Mouse (Mus musculus) NIH3T3 (cell line): ENCODE measurements around the gene Elane.

Source experiments
- DNase-seq: peaks from one replicate; pipeline ENCODE4 v3.0.0-alpha.2; 2012; ENCODE audit warnings: low read depth

Gene Elane

GRCm38 (mm10) chr10:79857894-79858293, 28.2 kb upstream of the Elane start:
- DNase-seq, result no peak

DNA sequence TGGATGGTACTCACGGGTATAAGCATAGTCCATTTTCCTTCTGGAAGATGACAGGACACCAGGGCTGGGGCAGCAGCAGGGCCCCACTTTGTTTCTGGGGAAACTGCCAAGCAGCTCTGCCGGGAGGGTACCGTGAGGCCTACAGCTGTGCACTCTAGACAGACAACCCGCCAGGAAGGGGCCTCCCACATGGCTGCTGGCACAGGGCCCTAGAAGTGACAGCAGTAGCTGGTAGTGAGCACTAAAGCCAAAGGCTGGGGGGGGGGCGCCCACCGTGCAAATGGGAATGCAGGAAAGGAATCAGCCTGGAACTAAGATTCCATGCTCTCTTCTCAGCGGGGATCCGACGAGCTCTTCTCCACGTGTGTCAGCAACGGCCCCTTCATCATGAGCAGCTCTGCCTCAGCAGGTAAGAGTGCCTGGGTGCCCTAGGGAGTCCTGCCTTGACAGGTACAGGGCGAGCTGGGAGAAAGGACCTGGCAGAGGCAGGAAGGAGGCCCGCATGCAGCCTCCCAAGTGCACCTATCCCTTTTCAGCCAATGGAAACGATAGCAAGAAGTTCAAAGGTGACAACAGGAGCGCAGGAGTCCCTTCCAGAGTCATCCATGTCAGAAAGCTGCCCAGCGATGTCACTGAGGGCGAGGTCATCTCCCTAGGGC, 27.5 kb upstream of the Elane start:
- peak; percentile 78 for DNase-seq

- DNase-seq, result no peak
Observed at GRCm38 (mm10) chr10:79859116-79859515, 26.9 kb upstream of the Elane start.

- no peak for DNase-seq
Observed at GRCm38 (mm10) chr10:79860079-79860911, 25.8 kb upstream of the Elane start.

DNA sequence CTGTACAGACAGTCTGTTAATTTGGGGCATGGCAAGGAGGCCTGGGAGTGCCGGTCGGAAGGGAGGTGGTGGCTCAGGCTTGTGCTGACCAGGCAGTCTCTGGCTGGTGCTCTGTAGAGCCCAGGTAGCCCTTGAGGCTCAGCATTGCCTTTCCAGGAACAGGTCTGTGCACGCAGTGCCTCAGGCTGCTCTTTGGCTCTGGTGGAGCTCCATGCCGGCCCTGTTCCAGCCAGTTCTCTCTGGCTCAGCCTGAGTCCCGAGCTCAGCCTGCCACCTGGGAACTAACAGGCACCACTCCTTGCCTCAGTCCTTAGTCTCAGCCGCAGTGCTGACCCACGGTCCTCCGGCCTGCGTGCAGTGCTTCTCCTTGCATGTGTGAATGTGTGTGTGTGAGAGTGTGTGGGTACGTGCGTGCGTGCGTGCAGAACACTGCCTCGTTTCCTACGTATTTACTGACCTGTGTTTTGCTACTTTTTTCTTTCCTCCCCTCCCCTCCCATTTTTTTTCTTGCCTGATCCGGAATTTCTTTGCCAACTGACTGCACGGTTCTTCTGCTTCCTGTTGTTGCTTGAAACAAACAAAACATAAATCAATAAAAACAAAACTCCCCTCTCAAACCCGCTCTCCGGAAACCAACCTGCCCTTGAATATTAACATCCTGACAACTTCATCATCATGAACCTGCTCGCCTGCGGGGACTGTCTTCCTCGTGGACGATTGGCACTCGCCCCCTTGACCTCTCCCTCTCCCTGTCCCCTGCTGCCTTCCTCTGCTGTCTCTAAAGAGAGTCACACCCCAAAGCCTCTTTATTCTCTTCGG, 24.6 kb upstream of the Elane start:
- no peak for DNase-seq

GRCm38 (mm10) chr10:79862049-79862788, 23.8 kb upstream of the Elane start:
- no peak for DNase-seq

- DNase-seq, result no peak
Observed at GRCm38 (mm10) chr10:79862925-79863324, 23.1 kb upstream of the Elane start.

DNA sequence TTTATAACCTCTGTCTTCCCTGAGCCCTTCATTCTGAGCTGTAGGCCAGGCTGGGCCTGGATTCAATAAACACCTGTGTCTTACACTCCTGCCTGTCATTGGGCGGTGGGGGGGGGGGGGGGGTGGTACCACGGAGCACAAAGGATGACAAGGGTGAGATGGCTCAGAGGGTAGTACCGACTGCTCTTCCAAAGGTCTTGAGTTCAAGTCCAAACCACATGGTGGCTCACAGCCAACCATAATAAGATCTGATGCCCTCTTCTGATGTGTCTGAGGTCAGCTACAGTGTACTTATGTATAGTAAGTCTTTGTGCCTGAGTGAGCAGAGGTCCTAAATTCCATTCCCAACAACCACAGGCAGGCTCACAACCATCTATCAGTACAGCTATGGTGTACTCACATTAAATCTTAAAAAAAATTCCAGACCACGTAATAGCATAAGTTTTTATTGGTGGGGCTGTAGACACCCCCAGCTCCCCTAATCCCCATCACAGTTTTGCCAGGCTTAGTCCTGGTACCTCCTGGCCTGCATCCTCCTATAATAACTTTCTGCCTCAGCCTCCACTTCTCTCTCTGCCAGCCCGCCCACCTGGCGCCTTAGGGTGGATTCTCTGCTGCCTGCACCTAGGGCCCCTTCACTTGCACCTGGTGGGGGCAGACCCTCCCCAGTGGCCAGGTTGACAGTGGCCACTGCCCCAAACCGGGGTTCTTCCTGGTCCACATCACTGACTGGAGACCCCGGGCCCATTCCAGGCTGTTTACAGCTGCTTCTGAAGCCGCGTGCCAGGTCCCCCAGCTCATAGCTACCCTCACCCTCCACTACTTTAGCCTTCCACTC, 21.5 kb upstream of the Elane start:
- peak; percentile 74 for DNase-seq

GRCm38 (mm10) chr10:79865189-79865601, 20.9 kb upstream of the Elane start:
- DNase-seq, result no peak

- DNase-seq, result no peak
Observed at GRCm38 (mm10) chr10:79865801-79866295, 20.2 kb upstream of the Elane start.

- DNase-seq, result no peak
Observed at GRCm38 (mm10) chr10:79866601-79867000, 19.4 kb upstream of the Elane start.

DNA sequence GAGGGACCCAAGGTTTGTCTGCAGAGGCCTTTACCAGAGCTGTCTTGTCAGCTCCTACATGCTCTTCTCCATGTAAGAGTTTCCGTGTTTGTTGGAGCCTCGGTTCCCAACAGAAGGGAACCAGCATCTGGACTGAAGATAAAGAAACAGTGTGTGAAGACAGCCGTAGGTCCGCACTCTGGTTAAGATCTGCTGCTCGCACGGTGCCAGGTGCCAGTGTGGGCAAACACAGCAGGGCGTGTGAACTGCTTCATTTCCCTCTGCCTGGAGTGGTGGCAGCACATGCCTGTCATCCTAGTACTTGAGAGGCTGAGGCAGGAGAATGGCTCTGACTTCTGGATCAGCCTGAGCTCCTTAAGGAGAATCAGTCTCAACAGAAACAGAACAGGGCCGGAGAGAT, 14.2 kb upstream of the Elane start:
- no peak for DNase-seq

GRCm38 (mm10) chr10:79872862-79873261, 13.2 kb upstream of the Elane start:
- DNase-seq, result no peak

DNA sequence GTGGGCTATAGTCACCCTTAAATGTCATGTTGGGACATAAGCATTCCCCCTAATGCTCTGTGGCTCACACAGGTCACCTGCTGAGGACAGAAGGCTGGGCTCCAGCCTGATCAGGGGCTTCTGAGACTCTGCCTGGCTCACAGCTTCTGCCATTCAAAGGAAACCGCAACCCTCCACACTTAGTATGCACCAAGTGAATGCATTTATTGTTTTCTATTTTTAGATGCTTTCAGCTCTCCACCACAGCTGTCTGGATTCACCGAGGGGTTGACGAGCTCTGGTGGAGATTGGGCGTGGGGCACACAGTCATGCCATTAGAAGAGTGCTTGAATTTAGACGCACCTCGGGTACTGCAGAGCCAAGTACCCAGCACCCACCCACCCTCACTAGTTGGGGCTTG, 12.7 kb upstream of the Elane start:
- no peak for DNase-seq

- no peak for DNase-seq
Observed at GRCm38 (mm10) chr10:79873715-79874289, 12.2 kb upstream of the Elane start.

- peak; percentile 39 for DNase-seq
Observed at GRCm38 (mm10) chr10:79874290-79874862, 11.7 kb upstream of the Elane start, which contains the start of the genes Prtn3 and Plppr3. Gene Prtn3 (plus strand): TSS chr10:79874476. Gene Plppr3 (minus strand): TSS chr10:79874634.

GRCm38 (mm10) chr10:79877174-79877573, 8.9 kb upstream of the Elane start:
- no peak for DNase-seq

DNA sequence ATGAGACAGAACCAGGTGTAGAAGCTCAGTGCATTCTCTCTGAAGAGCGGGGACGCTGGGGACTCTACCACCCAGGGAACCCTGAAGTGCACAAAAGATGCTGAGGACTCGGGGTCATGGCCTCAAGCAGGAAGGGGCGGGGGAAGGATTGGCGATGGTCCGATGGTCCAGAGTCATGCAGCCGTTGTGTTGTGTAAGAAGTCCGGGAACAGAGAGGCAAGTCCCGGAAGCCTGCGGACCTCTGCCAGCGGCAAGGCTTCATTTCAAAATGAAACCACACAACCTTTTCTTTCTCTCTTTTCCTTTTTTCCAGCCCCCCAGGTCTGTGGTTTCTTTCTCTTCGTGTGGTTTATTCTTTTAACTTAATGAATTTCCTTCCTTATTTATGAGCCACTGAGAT, 8.3 kb upstream of the Elane start:
- no peak for DNase-seq

DNA sequence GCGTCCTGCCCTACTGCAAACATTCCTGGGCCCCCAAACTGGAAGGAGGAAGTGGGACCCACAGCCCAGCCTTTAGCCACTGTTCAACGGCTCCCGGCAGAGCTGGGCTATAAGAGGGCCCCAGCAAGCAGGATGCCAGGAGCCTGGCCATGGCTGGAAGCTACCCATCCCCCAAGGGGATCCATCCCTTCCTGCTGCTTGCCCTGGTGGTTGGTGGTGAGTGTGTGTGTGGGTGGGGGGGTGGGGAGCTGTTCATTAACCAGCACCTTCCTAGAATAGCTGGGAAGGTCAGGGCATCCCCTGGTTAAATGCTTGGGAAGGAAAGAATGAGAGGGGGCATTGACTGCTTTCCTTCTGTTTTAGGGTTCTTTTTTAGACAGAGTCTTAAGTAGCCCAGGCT, 6.5 kb upstream of the Elane start:
- no peak for DNase-seq

- DNase-seq, result no peak
Observed at GRCm38 (mm10) chr10:79880721-79881120, 5.3 kb upstream of the Elane start.
